Mouse (Mus musculus) lung, embryonic 15.5 days (tissue): ENCODE measurements around the gene Slx4ip. TPM values are rescaled to one million over a fixed set of nuclear protein-coding genes. Genes with fewer than 3 reads are reported as not detected.
A peak's percentile ranks its signal among the peaks of the same experiment; 100 is the strongest.

Source experiments
- ATAC-seq: fragments of 200-750 bp; cut with Nextera tagmentation; 2 replicates; pipeline ENCODE4 v1.8.0; 2017; ENCODE audit warnings: moderate number of reproducible peaks, borderline replicate concordance; ENCODE audit not compliant: low FRiP score, low TSS enrichment; ENCODE audit errors: extremely low read depth
- H3K27ac ChIP-seq: fragments of 300-500 bp; sonication (generic); 2 replicates; pipeline ENCODE4 v1.5.1; 2015; ENCODE audit warnings: moderate library complexity, mild to moderate bottlenecking, inconsistent platforms
- H3K27me3 ChIP-seq: fragments of 300-500 bp; sonication (generic); 2 replicates; pipeline ENCODE4 v1.6.1; 2015; ENCODE audit warnings: inconsistent platforms
- H3K36me3 ChIP-seq: fragments of 300-500 bp; sonication (generic); 2 replicates; pipeline ENCODE4 v1.6.1; 2015; ENCODE audit warnings: inconsistent platforms
- H3K4me1 ChIP-seq: fragments of 300-500 bp; sonication (generic); 2 replicates; pipeline ENCODE4 v1.6.1; 2015; ENCODE audit warnings: inconsistent platforms
- H3K4me2 ChIP-seq: fragments of 300-500 bp; sonication (generic); 2 replicates; pipeline ENCODE4 v1.6.1; 2015; ENCODE audit warnings: inconsistent platforms, mild to moderate bottlenecking, moderate library complexity
- H3K4me3 ChIP-seq: fragments of 300-500 bp; sonication (generic); 2 replicates; pipeline ENCODE4 v1.5.1; 2015; ENCODE audit warnings: mild to moderate bottlenecking, inconsistent platforms
- H3K9ac ChIP-seq: fragments of 300-500 bp; sonication (generic); 2 replicates; pipeline ENCODE4 v1.6.1; 2015; ENCODE audit warnings: inconsistent platforms
- H3K9me3 ChIP-seq: fragments of 300-500 bp; sonication (generic); 2 replicates; pipeline ENCODE4 v1.6.1; 2016; ENCODE audit warnings: inconsistent platforms
- WGBS: fragments of 180-500 bp; shearing (Covaris S2); methylation state at CpG from one replicate; pipeline ENCODE4 v1.1.7; 2015; 5-methylcytosine and 5-hydroxymethylcytosine counted together
- polyA plus RNA-seq: library from polyadenylated mRNA; unstranded; fragments of >200 nt; fragmentation: Nextera tagmentation; extraction: Ambion mirVana; gene quantifications from 2 replicates; pipeline ENCODE4 v1.2.1, GENCODE M21; 2015

The Slx4ip gene
- polyA plus RNA-seq, 1 experiment from 2014 or later, result 7.2 TPM

DNA sequence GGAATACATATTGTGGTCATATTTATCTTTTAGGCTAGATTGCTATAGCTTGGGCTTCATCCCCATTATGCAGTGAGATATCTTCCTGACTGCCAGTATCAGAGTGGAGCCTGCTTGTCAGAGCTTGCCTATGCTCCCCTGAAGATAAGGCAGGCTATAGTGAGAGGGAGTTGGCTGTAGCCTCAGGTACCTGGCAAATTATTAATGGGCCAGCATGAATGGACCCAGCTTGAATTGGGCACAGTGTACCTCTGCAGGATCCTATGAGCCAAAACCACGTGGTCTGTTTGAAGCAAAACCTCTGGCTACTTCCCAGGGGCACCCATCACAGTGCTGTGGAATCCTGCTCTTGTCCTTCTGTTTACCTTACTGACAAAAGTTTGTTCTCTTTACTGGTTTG lies 61.2 kb downstream of the Slx4ip start:
- H3K4me2 ChIP-seq, result no peak overlapping the region
- whole genome bisulfite sequencing, result 21% methylated on average over 1 of the region's 1 CpGs
- H3K9ac ChIP-seq, result no peak overlapping the region
- H3K36me3 ChIP-seq, result no peaks in the 10 kb centered on the region
- no peak for ATAC-seq
- no peaks in the 10 kb centered on the region for H3K27me3 ChIP-seq
- H3K9me3 ChIP-seq, result no peaks in the 10 kb centered on the region
- no peak overlapping the region for H3K4me3 ChIP-seq
- H3K27ac ChIP-seq, result no peak overlapping the region
- peaks cover 35% of the 10 kb centered on the region for H3K4me1 ChIP-seq

DNA sequence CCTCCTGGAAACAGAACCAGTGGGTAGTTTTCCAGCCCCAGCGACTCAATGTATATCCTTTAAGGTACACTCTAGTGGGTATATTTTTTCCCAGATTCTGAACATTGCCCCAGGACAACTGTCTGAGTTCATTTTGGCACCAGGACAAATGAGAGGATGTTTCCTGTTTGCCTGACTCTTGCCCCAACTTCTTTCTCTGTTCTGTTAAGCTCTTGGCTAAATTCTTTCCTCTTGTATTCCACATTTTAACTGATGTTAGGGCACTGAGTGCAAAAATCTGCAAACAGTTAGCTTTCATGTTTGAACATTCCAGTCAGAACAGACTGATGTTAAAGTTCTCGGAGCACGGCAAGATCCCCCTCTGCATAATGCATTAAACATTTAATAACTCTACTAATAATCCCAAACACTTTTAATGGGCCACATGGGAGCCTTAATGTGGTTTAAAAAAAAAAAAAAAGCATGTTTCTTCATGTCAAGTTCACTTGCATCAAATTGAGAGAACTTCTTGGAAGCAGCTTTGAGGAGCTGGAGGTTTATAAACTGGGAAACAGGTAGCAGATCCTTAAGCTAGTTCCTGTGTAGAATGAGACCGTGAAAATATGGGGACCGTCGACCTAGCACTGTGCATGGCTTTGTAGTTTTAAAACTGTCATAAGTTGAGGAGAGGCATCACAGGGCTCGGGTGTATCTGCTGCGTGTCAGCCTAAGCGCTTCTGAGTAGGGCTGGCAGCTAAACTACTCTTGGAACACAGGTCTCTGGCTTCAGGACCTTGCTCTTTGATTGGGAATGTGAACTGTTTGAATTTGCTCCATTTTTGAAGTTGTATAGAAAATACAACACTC lies 64.9 kb downstream of the Slx4ip start:
- no peak overlapping the region for H3K4me3 ChIP-seq
- H3K9me3 ChIP-seq, result no peaks in the 10 kb centered on the region
- no peaks in the 10 kb centered on the region for H3K36me3 ChIP-seq
- 55% methylated on average over 9 of the region's 9 CpGs for WGBS
- no peak overlapping the region for H3K4me2 ChIP-seq
- H3K9ac ChIP-seq, result no peak overlapping the region
- ATAC-seq, result no peak
- peak overlapping the region; percentile 29; the same call in 1 of the 2 replicates for H3K27ac ChIP-seq
- no peaks in the 10 kb centered on the region for H3K27me3 ChIP-seq
- H3K4me1 ChIP-seq, result peaks cover 19% of the 10 kb centered on the region

DNA sequence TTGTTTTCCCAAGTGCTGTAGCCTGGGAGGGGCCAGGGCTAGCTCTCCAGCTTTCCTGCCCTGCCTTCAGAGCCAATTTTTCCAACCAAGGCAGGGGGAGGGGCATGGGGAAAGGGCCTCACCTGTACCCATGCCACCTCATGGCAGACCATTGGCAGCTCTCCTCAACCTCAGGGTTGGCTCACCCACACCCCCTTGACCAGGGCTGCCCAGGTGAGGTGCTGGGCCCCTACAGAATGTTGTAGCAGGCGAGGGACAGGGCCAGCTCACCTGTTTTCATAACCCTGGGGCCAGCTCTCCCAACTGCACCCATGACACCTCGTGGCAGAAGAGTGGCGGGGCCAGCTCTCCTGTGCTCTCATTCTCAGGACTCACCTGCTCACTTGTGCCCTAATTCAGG lies 67.7 kb downstream of the Slx4ip start:
- H3K9me3 ChIP-seq, result no peaks in the 10 kb centered on the region
- H3K4me2 ChIP-seq, result no peak overlapping the region
- no peak overlapping the region for H3K4me3 ChIP-seq
- H3K27ac ChIP-seq, result no peak overlapping the region
- no peaks in the 10 kb centered on the region for H3K27me3 ChIP-seq
- no peak for ATAC-seq
- WGBS, result 80% methylated on average over 3 of the region's 3 CpGs
- no peaks in the 10 kb centered on the region for H3K36me3 ChIP-seq
- no peak overlapping the region for H3K9ac ChIP-seq
- H3K4me1 ChIP-seq, result peaks cover 19% of the 10 kb centered on the region

DNA sequence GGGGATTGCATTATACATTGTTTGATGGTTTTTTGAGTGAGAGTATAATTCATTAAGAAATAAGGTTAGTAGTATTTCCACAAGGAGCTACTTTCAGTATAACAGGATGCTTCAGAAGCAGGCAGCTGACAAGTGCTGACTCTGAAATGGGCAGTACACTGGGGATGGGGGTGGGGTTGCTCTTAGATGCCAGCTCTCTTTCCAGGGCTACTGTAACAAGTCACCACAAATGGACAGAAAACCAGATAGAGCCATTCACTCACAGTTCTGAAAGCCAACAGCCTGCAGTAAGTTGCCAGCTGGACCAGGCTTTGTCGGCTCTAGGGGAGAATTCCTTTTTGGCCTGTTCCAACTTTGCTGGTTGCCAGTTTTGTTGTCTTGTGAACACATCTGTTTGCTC lies 84.8 kb downstream of the Slx4ip start:
- Histone ChIP-seq H3K4me2 (no peak overlapping the region), H3K27ac (no peak overlapping the region), H3K9me3 (no peaks in the 10 kb centered on the region), H3K4me3 (no peak overlapping the region), H3K4me1 (0 out of 2 replicates have a peak, but pooled peaks cover 5% of the 10 kb centered on the region), H3K27me3 (no peaks in the 10 kb centered on the region), H3K9ac (no peak overlapping the region), H3K36me3 (no peaks in the 10 kb centered on the region)
- ATAC-seq, result no peak
- 63% methylated on average over 1 of the region's 1 CpGs for WGBS

DNA sequence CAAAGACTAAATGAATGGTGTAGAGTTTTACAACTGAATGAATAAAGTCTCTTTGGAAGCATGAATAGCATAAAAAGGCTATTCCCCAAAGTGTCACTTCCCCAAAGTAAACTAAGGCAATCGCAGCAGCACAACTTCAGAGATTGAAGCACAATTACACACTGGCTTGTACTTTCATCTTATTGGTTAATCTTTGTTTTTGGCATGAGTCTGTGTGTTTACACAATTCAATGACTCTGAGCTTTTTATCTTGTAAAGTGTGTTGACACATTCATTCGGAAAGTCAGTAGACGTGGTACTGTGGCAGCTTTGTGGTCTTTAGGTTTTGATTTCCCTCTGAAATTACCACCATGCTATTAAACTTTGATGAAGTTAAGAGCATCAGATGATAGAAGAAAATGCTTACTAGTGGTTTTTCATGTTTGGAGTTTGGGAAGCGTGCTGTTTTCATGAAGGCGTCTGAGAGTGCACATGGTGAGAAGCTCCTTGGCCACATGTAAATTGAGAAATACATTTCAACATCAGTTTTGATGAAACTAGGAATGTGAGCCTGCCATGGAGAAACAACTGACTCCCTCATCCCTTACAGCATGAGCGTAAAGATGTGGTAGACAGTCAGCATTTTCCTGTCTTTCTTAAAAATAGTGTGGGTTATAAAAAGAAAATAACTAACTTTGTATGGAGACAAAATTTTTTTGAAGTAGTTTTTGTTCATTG lies 88.2 kb downstream of the Slx4ip start:
- ATAC-seq, result no peak
- no peaks in the 10 kb centered on the region for H3K36me3 ChIP-seq
- 61% methylated on average over 6 of the region's 6 CpGs for WGBS

DNA sequence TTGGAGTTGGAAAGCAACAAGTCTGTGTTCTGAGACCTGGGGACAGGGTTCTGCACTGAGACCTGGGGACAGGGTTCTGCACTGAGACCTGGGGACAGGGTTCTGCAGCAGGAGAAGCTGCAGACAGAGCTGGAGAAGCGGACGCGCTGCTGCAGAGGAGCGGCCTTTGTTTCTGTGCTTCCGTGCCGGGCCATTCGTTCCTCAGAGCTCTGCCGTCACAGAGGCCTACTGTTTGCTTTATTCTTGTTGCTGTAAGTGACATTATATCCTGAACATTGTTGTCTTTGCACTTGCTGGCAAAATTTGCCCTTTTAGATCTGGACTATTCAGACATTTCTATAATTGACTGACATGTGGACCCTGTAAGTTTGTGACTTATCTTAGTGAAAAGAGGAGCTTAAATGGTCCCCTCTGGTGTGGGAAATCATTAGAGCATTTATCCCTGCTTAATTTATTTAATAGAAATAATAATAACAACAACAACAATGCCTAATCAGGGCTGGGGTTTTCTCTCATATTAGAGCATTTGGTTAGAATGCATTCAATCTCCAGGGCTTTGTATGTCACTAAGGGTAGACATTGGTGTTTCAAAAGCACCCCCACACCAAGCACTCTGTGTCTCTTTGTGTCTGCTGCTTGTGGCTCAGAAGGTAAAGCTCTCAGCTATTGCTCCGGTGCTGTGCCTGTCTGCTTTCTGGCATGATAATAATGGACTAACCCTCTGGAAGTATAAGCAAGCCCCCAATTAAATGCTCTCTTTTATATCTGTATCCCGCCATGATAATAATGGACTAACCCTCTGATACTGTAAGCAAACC lies 90.3 kb downstream of the Slx4ip start:
- no peaks in the 10 kb centered on the region for H3K36me3 ChIP-seq
- H3K27ac ChIP-seq, result no peak overlapping the region
- no peak overlapping the region for H3K4me2 ChIP-seq
- H3K27me3 ChIP-seq, result no peaks in the 10 kb centered on the region
- H3K9me3 ChIP-seq, result no peaks in the 10 kb centered on the region
- H3K4me1 ChIP-seq, result 0 out of 2 replicates have a peak, but pooled peaks cover 5% of the 10 kb centered on the region
- H3K4me3 ChIP-seq, result no peak overlapping the region
- H3K9ac ChIP-seq, result no peak overlapping the region
- ATAC-seq, result no peak
- WGBS, result 53% methylated on average over 10 of the region's 10 CpGs

More for the DNA sequence above, 88.2 kb downstream of the Slx4ip start:
- no peak overlapping the region for H3K27ac ChIP-seq
- no peak overlapping the region for H3K9ac ChIP-seq
- no peak overlapping the region for H3K4me2 ChIP-seq
- H3K27me3 ChIP-seq, result no peaks in the 10 kb centered on the region
- H3K9me3 ChIP-seq, result no peaks in the 10 kb centered on the region
- no peak overlapping the region for H3K4me3 ChIP-seq
- H3K4me1 ChIP-seq, result 0 out of 2 replicates have a peak, but pooled peaks cover 5% of the 10 kb centered on the region

DNA sequence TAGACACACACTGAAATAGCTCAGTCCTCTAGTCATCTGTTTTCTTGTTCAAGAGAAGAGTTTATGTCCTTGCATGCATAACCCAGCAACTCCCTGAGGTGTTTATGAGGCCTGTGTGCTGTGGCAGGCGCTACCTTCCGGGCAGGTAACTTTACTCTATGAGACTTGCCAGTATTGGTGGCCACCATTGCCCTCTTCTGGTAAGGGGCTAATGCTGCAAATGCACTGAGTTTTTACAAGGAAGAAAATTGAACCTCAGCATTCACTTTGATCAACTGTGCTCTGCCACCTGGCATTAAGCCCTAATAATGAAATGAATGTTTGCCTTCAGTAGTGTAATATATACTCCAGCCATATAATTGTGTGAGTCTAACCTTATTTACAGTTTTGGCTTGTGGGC lies 92.9 kb downstream of the Slx4ip start:
- Histone ChIP-seq H3K4me1 (0 out of 2 replicates have a peak, but pooled peaks cover under 1% of the 10 kb centered on the region), H3K4me3 (no peak overlapping the region), H3K27ac (no peak overlapping the region), H3K27me3 (no peaks in the 10 kb centered on the region), H3K9me3 (no peaks in the 10 kb centered on the region), H3K9ac (no peak overlapping the region), H3K36me3 (no peaks in the 10 kb centered on the region), H3K4me2 (no peak overlapping the region)
- WGBS, result 92% methylated on average over 2 of the region's 2 CpGs
- ATAC-seq, result no peak

DNA sequence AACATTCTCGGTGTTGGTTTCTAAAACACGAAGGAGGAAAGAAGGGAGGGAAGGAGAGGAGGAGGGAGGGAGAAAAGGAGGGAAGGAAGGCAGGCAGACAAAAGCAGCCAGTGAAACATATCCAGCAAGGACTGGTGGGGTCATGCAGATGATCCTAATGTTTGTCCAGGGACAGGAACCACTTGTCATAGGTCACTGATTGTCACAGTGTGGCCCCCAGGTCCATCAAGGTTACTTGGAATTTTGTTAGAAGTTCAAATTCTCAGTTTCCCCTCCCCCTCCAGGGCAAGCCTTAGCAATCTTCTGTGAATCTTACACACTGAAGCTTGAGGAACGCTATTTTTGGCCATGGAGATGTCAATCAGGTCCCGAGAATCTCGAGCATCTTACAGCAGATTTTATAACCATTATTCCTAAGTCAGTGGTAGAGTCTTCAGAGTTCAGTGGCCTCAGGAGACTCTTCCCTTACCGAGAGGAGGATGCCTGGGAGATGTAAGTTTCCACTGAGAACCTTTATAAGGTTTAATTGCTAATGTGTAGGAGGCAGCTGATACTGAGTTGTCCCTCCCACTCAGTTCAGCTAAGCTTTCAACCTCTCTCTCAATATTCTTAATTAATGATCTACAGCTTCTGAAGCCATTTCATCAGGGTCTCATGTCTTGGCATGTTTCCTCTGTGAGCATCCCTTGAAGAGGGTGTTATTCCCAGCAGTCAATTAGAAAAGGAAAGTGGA lies 95.1 kb downstream of the Slx4ip start:
- WGBS, result 74% methylated on average over 6 of the region's 6 CpGs
- H3K36me3 ChIP-seq, result no peaks in the 10 kb centered on the region
- H3K9ac ChIP-seq, result no peak overlapping the region

DNA sequence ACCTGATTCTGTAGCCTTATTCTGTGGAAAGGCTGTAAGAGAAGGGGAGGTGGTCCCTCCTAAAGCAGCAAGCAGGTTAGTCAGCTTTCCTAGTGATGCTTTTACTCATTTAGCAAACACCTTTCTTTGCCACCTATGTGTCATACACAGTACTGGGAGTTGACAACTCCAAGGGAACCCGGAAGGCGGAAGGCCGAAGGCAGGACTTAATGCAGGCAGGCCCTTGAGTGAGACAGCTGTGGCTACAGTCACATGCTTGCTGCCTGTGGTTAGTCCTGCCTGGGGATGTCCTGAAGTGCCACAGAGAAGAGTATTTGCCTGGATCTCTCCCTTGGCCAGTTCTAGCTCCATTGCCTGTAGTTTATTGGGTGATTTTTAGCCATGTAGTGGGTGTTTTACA lies 102.1 kb downstream of the Slx4ip start:
- no peak for ATAC-seq
- Histone ChIP-seq H3K9ac (no peak overlapping the region), H3K27ac (no peak overlapping the region), H3K4me3 (no peak overlapping the region), H3K9me3 (no peaks in the 10 kb centered on the region), H3K4me1 (no peaks in the 10 kb centered on the region), H3K36me3 (no peaks in the 10 kb centered on the region), H3K27me3 (no peaks in the 10 kb centered on the region), H3K4me2 (no peak overlapping the region)
- 88% methylated on average over 3 of the region's 3 CpGs for WGBS

More for the DNA sequence above, 95.1 kb downstream of the Slx4ip start:
- no peak for ATAC-seq
- Histone ChIP-seq H3K27me3 (no peaks in the 10 kb centered on the region), H3K27ac (no peak overlapping the region), H3K4me1 (no peaks in the 10 kb centered on the region), H3K4me2 (no peak overlapping the region), H3K9me3 (no peaks in the 10 kb centered on the region), H3K4me3 (no peak overlapping the region)

DNA sequence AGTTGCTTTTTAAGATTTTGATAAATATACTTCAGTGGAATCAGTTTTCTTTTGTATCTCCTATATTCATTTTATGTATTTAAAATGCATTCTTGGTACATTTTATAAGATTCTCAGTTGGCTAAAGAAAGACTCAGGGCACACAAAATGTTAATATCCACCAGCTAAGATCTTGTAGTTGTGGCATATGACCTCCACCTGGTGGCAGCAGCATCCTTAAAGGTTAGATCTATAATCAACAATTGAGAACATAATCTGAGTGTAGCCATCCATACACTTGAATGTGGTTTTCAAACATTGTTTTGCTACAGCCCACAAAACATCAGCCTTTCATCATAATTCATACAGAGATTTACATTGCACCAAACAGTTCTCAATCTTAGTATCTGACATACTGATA lies 106.1 kb downstream of the Slx4ip start:
- ATAC-seq, result no peak
- Histone ChIP-seq H3K36me3 (no peaks in the 10 kb centered on the region), H3K4me2 (no peak overlapping the region), H3K27ac (no peak overlapping the region), H3K4me1 (no peaks in the 10 kb centered on the region), H3K27me3 (no peaks in the 10 kb centered on the region), H3K4me3 (no peak overlapping the region), H3K9me3 (no peaks in the 10 kb centered on the region), H3K9ac (no peak overlapping the region)

DNA sequence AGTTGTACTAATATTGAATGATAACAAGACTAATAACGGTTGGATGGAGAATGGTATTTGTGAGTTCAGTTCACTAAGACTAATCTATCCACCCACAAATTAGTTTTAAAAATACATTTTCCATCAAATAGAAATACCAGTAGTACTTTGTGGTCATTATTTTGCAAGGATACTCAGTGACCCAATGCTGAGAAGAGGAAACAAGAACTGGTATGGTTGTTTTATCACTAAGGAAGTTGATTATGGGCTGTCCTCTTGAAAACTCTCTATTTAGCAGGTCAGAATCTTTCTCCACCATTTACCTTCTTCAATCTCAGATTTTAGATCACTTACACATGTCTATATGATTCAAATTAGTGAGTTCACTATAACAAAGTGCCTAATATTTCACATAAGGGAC lies 111.0 kb downstream of the Slx4ip start:
- H3K36me3 ChIP-seq, result no peaks in the 10 kb centered on the region
- WGBS, result 97% methylated on average over 1 of the region's 1 CpGs
- no peak overlapping the region for H3K9ac ChIP-seq
- no peak overlapping the region for H3K4me2 ChIP-seq
- H3K4me1 ChIP-seq, result no peaks in the 10 kb centered on the region
- no peaks in the 10 kb centered on the region for H3K27me3 ChIP-seq
- no peak overlapping the region for H3K27ac ChIP-seq
- ATAC-seq, result no peak
- no peak overlapping the region for H3K4me3 ChIP-seq
- H3K9me3 ChIP-seq, result no peaks in the 10 kb centered on the region
